Mouse (Mus musculus) MEL (cell line): ENCODE measurements around the gene Gk5. TPM values are rescaled to one million over a fixed set of nuclear protein-coding genes. Genes with fewer than 3 reads are reported as not detected.

Experiments
- DNase-seq: peaks from one replicate; pipeline ENCODE4 v3.0.0; 2011; ENCODE audit warnings: low read depth, low spot score
- H3K27ac ChIP-seq: 2 replicates; pipeline ENCODE4 v1.5.1; 2012; ENCODE audit warnings: low read depth, mild to moderate bottlenecking, control low read depth, low read length, moderate library complexity; ENCODE audit not compliant: control insufficient read depth
- H3K27me3 ChIP-seq, 2 experiments: fragments of 150-350 bp in 1 of 2; sonication (generic) in 1 of 2; 2 replicates each; pipeline ENCODE4 v1.6.1; 2012; ENCODE audit warnings: low read length in 2 of 2, mild to moderate bottlenecking in 2 of 2, improper control_type of control experiment in 1 of 2, moderate library complexity in 1 of 2; ENCODE audit not compliant: insufficient read depth in 2 of 2, control insufficient read depth in 1 of 2
- H3K36me3 ChIP-seq, 2 experiments: 2 replicates each; pipeline ENCODE4 v1.6.1; 2012 to 2014; ENCODE audit warnings: low read length in 2 of 2, improper control_type of control experiment in 1 of 2, inconsistent platforms in 1 of 2, mild to moderate bottlenecking in 1 of 2; ENCODE audit not compliant: insufficient read depth in 2 of 2, control insufficient read depth in 1 of 2
- H3K4me1 ChIP-seq, 2 experiments: fragments of 150-350 bp in 1 of 2; sonication (generic) in 1 of 2; 2 replicates each; pipeline ENCODE4 v1.6.1; 2012; ENCODE audit warnings: low read length in 2 of 2, improper control_type of control experiment in 1 of 2, mild to moderate bottlenecking in 1 of 2; ENCODE audit not compliant: insufficient read depth in 2 of 2, control insufficient read depth in 1 of 2
- H3K4me3 ChIP-seq, 2 experiments: fragments of 150-350 bp in 1 of 2; sonication (generic) in 1 of 2; 2 replicates each; pipeline ENCODE4 v1.5.1; 2012; ENCODE audit warnings: low read depth in 2 of 2, low read length in 2 of 2, mild to moderate bottlenecking in 2 of 2, moderate library complexity in 2 of 2, control low read depth in 1 of 2, improper control_type of control experiment in 1 of 2; ENCODE audit not compliant: control insufficient read depth in 1 of 2, insufficient read depth in 1 of 2
- H3K79me2 ChIP-seq: 2 replicates; pipeline ENCODE4 v1.6.1; 2012; ENCODE audit warnings: mild to moderate bottlenecking, low read length, moderate library complexity; ENCODE audit not compliant: control insufficient read depth, poor library complexity, insufficient read depth
- H3K9ac ChIP-seq: 2 replicates; pipeline ENCODE4 v1.6.1; 2012; ENCODE audit warnings: low read depth, mild to moderate bottlenecking, control low read depth, low read length, moderate library complexity; ENCODE audit not compliant: control insufficient read depth, poor library complexity, severe bottlenecking
- H3K9me3 ChIP-seq: fragments of 150-350 bp; sonication (generic); replicated peaks from 2 replicates; pipeline ENCODE4 v1.6.1; 2012; ENCODE audit warnings: mild to moderate bottlenecking, low read length, improper control_type of control experiment, moderate library complexity; ENCODE audit not compliant: insufficient read depth
- CHD1 ChIP-seq: IDR thresholded peaks from 2 replicates; pipeline ENCODE4 v1.6.1; 2012; ENCODE audit warnings: low read depth, mild to moderate bottlenecking, inconsistent platforms, low read length, improper control_type of control experiment
- CHD2 ChIP-seq: IDR thresholded peaks from 2 replicates; pipeline ENCODE4 v1.6.1; 2011; ENCODE audit warnings: low read length, improper control_type of control experiment
- CTCF ChIP-seq, 3 experiments: IDR thresholded peaks in 2 of 3; conservative IDR thresholded peaks in 1 of 3; 2 replicates each; pipeline ENCODE4 v1.5.1; 2011 to 2012; ENCODE audit warnings: low read length in 3 of 3, low read depth in 2 of 3, mild to moderate bottlenecking in 2 of 3, improper control_type of control experiment in 1 of 3, inconsistent platforms in 1 of 3, mixed read lengths in 1 of 3, moderate library complexity in 1 of 3; ENCODE audit not compliant: control insufficient read depth in 1 of 3, insufficient read depth in 1 of 3, poor library complexity in 1 of 3, severe bottlenecking in 1 of 3
- EP300 ChIP-seq, 2 experiments: IDR thresholded peaks; 2 replicates each; pipeline ENCODE4 v1.6.1; 2011; ENCODE audit warnings: improper control_type of control experiment in 2 of 2, low read length in 2 of 2, low read depth in 1 of 2, mild to moderate bottlenecking in 1 of 2
- ETS1 ChIP-seq: IDR thresholded peaks from 2 replicates; pipeline ENCODE4 v1.6.1; 2012; ENCODE audit warnings: low read depth, mild to moderate bottlenecking, inconsistent platforms, low read length, improper control_type of control experiment, moderate library complexity
- GATA1 ChIP-seq: IDR thresholded peaks from 2 replicates; pipeline ENCODE4 v1.6.1; 2011; ENCODE audit warnings: low read depth, low read length, improper control_type of control experiment
- HCFC1 ChIP-seq: IDR thresholded peaks from 2 replicates; pipeline ENCODE4 v1.6.1; 2012; ENCODE audit warnings: low read depth, mild to moderate bottlenecking, inconsistent platforms, low read length, improper control_type of control experiment, moderate library complexity
- JUND ChIP-seq: IDR thresholded peaks from 2 replicates; pipeline ENCODE4 v1.6.1; 2011; ENCODE audit warnings: low read depth, mild to moderate bottlenecking, improper control_type of control experiment, low read length
- MAFK ChIP-seq: IDR thresholded peaks from 2 replicates; pipeline ENCODE4 v1.6.1; 2011; ENCODE audit warnings: low read depth, mild to moderate bottlenecking, low read length, improper control_type of control experiment, borderline replicate concordance
- MAX ChIP-seq: IDR thresholded peaks from 2 replicates; pipeline ENCODE4 v1.6.1; 2011; ENCODE audit warnings: low read length, improper control_type of control experiment
- MAZ ChIP-seq: IDR thresholded peaks from 2 replicates; pipeline ENCODE4 v1.6.1; 2012; ENCODE audit warnings: low read depth, mild to moderate bottlenecking, inconsistent platforms, low read length, improper control_type of control experiment
- MEF2A ChIP-seq: IDR thresholded peaks from 2 replicates; pipeline ENCODE4 v1.6.1; 2014; ENCODE audit warnings: low read depth, mild to moderate bottlenecking, inconsistent platforms, low read length, improper control_type of control experiment; ENCODE audit not compliant: poor library complexity, insufficient replicate concordance, severe bottlenecking; ENCODE audit errors: extremely low read depth
- MYB ChIP-seq: IDR thresholded peaks from 2 replicates; pipeline ENCODE4 v1.6.1; 2011; ENCODE audit warnings: mild to moderate bottlenecking, low read depth, low read length, improper control_type of control experiment
- NRF1 ChIP-seq: IDR thresholded peaks from 2 replicates; pipeline ENCODE4 v1.6.1; 2014; ENCODE audit warnings: low read depth, mild to moderate bottlenecking, inconsistent platforms, low read length, improper control_type of control experiment, moderate library complexity; ENCODE audit not compliant: poor library complexity, insufficient read depth, severe bottlenecking
- POLR2A ChIP-seq, 2 experiments: IDR thresholded peaks; 2 replicates each; pipeline ENCODE4 v1.6.1; 2011 to 2012; ENCODE audit warnings: low read length in 2 of 2, mild to moderate bottlenecking in 2 of 2, control low read depth in 1 of 2, improper control_type of control experiment in 1 of 2, low read depth in 1 of 2, moderate library complexity in 1 of 2; ENCODE audit not compliant: control insufficient read depth in 1 of 2, insufficient read depth in 1 of 2, poor library complexity in 1 of 2
- POLR2AphosphoS5 ChIP-seq: IDR thresholded peaks from 2 replicates; pipeline ENCODE4 v1.6.1; 2012; ENCODE audit warnings: low read depth, borderline replicate concordance, mild to moderate bottlenecking, inconsistent platforms, low read length, moderate library complexity, mixed read lengths
- SIN3A ChIP-seq: IDR thresholded peaks from 2 replicates; pipeline ENCODE4 v1.6.1; 2012; ENCODE audit warnings: low read length, improper control_type of control experiment, inconsistent platforms
- TAL1 ChIP-seq: IDR thresholded peaks from 2 replicates; pipeline ENCODE4 v1.6.1; 2012; ENCODE audit warnings: mild to moderate bottlenecking, inconsistent platforms, low read length, moderate library complexity, mixed read lengths
- TBP ChIP-seq: IDR thresholded peaks from 2 replicates; pipeline ENCODE4 v1.8.0; 2011; ENCODE audit warnings: low read depth, low read length, improper control_type of control experiment
- USF1 ChIP-seq: IDR thresholded peaks from 2 replicates; pipeline ENCODE4 v1.6.1; 2014; ENCODE audit warnings: low read depth, mild to moderate bottlenecking, inconsistent platforms, low read length, improper control_type of control experiment, moderate library complexity
- USF2 ChIP-seq, 2 experiments: IDR thresholded peaks; 2 replicates each; pipeline ENCODE4 v1.6.1; 2011 to 2012; ENCODE audit warnings: improper control_type of control experiment in 2 of 2, low read length in 2 of 2, borderline replicate concordance in 1 of 2, inconsistent platforms in 1 of 2, low read depth in 1 of 2, mild to moderate bottlenecking in 1 of 2; ENCODE audit not compliant: insufficient read depth in 1 of 2
- ZMIZ1 ChIP-seq: IDR thresholded peaks from 2 replicates; pipeline ENCODE4 v1.6.1; 2012; ENCODE audit warnings: low read depth, mild to moderate bottlenecking, inconsistent platforms, low read length, improper control_type of control experiment, moderate library complexity
- ZNF384 ChIP-seq: IDR thresholded peaks from 2 replicates; pipeline ENCODE4 v1.6.1; 2012; ENCODE audit warnings: low read depth, mild to moderate bottlenecking, inconsistent platforms, low read length, improper control_type of control experiment
- polyA plus RNA-seq, 2 experiments: library from polyadenylated mRNA; stranded (reverse) in 1 of 2; unstranded in 1 of 2; fragments of >175 nt in 1 of 2; fragments of >200 nt in 1 of 2; gene quantifications; 2 replicates each; pipeline versions ENCODE4 v1.2.1 to v1.2.4; 2012; ENCODE audit warnings: low replicate concordance in 2 of 2, low read depth in 1 of 2; ENCODE audit not compliant: insufficient read length in 2 of 2, insufficient read depth in 1 of 2, missing spikeins in 1 of 2
- total RNA-seq: library from RNA; depleted of rRNA; stranded (reverse); fragments of 300-350 nt; gene quantifications from 2 replicates; pipeline ENCODE4 v1.2.3, GENCODE M21; 2012

The Gk5 gene
- total and polyA plus RNA-seq, 3 experiments, result 4.0 to 6.2 TPM; not detected in 1

GRCm38 (mm10) chr9:96134470-96134869, 15.3 kb downstream of the Gk5 start:
- Histone ChIP-seq H3K4me1 (peaks cover 24 to 25% of the 10 kb centered on the region in 2 experiments), H3K27ac (peak overlapping the region; percentile 49; the same call in 1 of the 2 replicates), H3K9me3 (no peaks in the 10 kb centered on the region), H3K4me3 (peak overlapping the region in 1 of 2 experiments; percentile 13; a peak in 2 of 4 replicates), H3K79me2 (no peaks in the 10 kb centered on the region), H3K36me3 (peaks cover 0 to 29% of the 10 kb centered on the region in 2 experiments; a peak in 3 of 4 replicates), H3K27me3 (no peaks in the 10 kb centered on the region), H3K9ac (peak overlapping the region; percentile 12; the same call in 1 of the 2 replicates)
- TF ChIP-seq ETS1 (no peak), TBP (no peak), SIN3A (no peak)
- no peak for DNase-seq

- Histone ChIP-seq H3K9me3 (no peaks in the 10 kb centered on the region), H3K9ac (peak overlapping the region; percentile 18), H3K79me2 (no peaks in the 10 kb centered on the region), H3K4me1 (peaks cover 24 to 25% of the 10 kb centered on the region in 2 experiments), H3K27me3 (no peaks in the 10 kb centered on the region), H3K36me3 (peaks cover 0 to 29% of the 10 kb centered on the region in 2 experiments; a peak in 3 of 4 replicates), H3K4me3 (peak overlapping the region; percentile 13 to 30; a peak in 3 of 4 replicates), H3K27ac (peak overlapping the region; percentile 49)
- DNase-seq, result peak; percentile 83
- no peak for TF ChIP-seq ZMIZ1
- TF ChIP-seq TAL1, result no peak
- TF ChIP-seq NRF1, result no peak
- TF ChIP-seq POLR2A (IDR thresholded peaks at IDR 0.05; ENCODE audit: control insufficient read depth in 1 of 2, insufficient read depth in 1 of 2, low read depth in 1 of 2, low read length in 2 of 2, poor library complexity in 1 of 2), result no peak
- no peak for TF ChIP-seq ZNF384
- no peak for TF ChIP-seq MAX
- no peak for TF ChIP-seq MAFK
- TF ChIP-seq MYB, result no peak
- no peak for TF ChIP-seq MEF2A
- peak; percentile 30 to 33; a peak in 3 of 4 replicates for TF ChIP-seq EP300 (IDR thresholded peaks at IDR 0.05; ENCODE audit: low read depth in 1 of 2, low read length in 2 of 2)
- TF ChIP-seq SIN3A, result no peak; the same call in 1 of the 2 replicates
- no peak for TF ChIP-seq CHD2
- TF ChIP-seq USF1, result no peak
- no peak for TF ChIP-seq CHD1
- peak; percentile 45; the same call in 1 of the 2 replicates for TF ChIP-seq ETS1
- peak; percentile 21; the same call in 1 of the 2 replicates for TF ChIP-seq JUND
- no peak for TF ChIP-seq MAZ
- TF ChIP-seq HCFC1, result no peak
- no peak for TF ChIP-seq TBP
- 0 out of 2 replicates have a peak, but pooled peaks have one; percentile 32 for TF ChIP-seq GATA1
- no peak for TF ChIP-seq USF2 (IDR thresholded peaks at IDR 0.05; ENCODE audit: borderline replicate concordance in 1 of 2, insufficient read depth in 1 of 2, low read depth in 1 of 2, low read length in 2 of 2)
- no peak for TF ChIP-seq CTCF (IDR thresholded peaks at IDR 0.05 in 2 of 3, conservative IDR thresholded peaks at IDR 0.05 in 1 of 3; ENCODE audit: control insufficient read depth in 1 of 3, insufficient read depth in 1 of 3, low read depth in 2 of 3, low read length in 3 of 3, poor library complexity in 1 of 3, severe bottlenecking in 1 of 3)
- no peak for TF ChIP-seq POLR2AphosphoS5
These were observed 15.8 kb downstream of the Gk5 start for GRCm38 (mm10) chr9:96134916-96135315.
